Mouse (Mus musculus) intestine, embryonic 14.5 days (tissue): ENCODE results near the gene Foxr1. TPM values are rescaled to one million over a fixed set of nuclear protein-coding genes. Genes with fewer than 3 reads are reported as not detected.

Source experiments
- ATAC-seq: fragments of 200-750 bp; cut with Nextera tagmentation; replicated peaks from 2 replicates; pipeline ENCODE4 v1.8.0; 2017; ENCODE audit warnings: low read depth, moderate number of reproducible peaks, moderate TSS enrichment, moderate library complexity; ENCODE audit not compliant: low FRiP score, low TSS enrichment
- DNase-seq: peaks from one replicate; pipeline ENCODE4 v3.0.0-alpha.2; 2018; ENCODE audit warnings: low spot score
- H3K27ac ChIP-seq: fragments of 300-500 bp; sonication (generic); 2 replicates; pipeline ENCODE4 v1.5.1; 2014; ENCODE audit warnings: low read depth, mild to moderate bottlenecking, control low read depth
- H3K27me3 ChIP-seq: fragments of 300-500 bp; sonication (generic); replicated peaks from 2 replicates; pipeline ENCODE4 v1.6.1; 2014; ENCODE audit warnings: low read length, control low read depth; ENCODE audit not compliant: control insufficient read depth, insufficient read depth
- H3K36me3 ChIP-seq: fragments of 300-500 bp; sonication (generic); 2 replicates; pipeline ENCODE4 v1.6.1; 2014; ENCODE audit warnings: low read length, control low read depth; ENCODE audit not compliant: control insufficient read depth, insufficient read depth
- H3K4me1 ChIP-seq: fragments of 300-500 bp; sonication (generic); replicated peaks from 2 replicates; pipeline ENCODE4 v1.6.1; 2014; ENCODE audit warnings: low read length, control low read depth, mixed read lengths; ENCODE audit not compliant: control insufficient read depth, insufficient read depth
- H3K4me2 ChIP-seq: fragments of 300-500 bp; sonication (generic); 2 replicates; pipeline ENCODE4 v1.6.1; 2014; ENCODE audit warnings: low read length
- H3K4me3 ChIP-seq: fragments of 300-500 bp; sonication (generic); 2 replicates; pipeline ENCODE4 v1.5.1; 2014; ENCODE audit warnings: low read depth, low read length, control low read depth, mixed read lengths
- H3K9ac ChIP-seq: fragments of 300-500 bp; sonication (generic); 2 replicates; pipeline ENCODE4 v1.6.1; 2014; ENCODE audit warnings: mild to moderate bottlenecking, low read length
- H3K9me3 ChIP-seq: fragments of 300-500 bp; sonication (generic); 2 replicates; pipeline ENCODE4 v1.6.1; 2016; ENCODE audit warnings: low read length, control low read depth; ENCODE audit not compliant: control insufficient read depth
- WGBS: fragments of 180-500 bp; shearing (Covaris S2); extraction: QIAGEN DNeasy Blood & Tissue Kit; methylation state at CpG from one replicate; pipeline ENCODE4 v1.1.7; 2014; 5-methylcytosine and 5-hydroxymethylcytosine counted together
- polyA plus RNA-seq: library from polyadenylated mRNA; unstranded; fragments of >200 nt; fragmentation: Nextera tagmentation; extraction: Ambion mirVana; gene quantifications from 2 replicates; pipeline ENCODE4 v1.2.1, GENCODE M21; 2014

Gene Foxr1
- polyA plus RNA-seq, 1 experiment from 2014 or later, result not detected

DNA sequence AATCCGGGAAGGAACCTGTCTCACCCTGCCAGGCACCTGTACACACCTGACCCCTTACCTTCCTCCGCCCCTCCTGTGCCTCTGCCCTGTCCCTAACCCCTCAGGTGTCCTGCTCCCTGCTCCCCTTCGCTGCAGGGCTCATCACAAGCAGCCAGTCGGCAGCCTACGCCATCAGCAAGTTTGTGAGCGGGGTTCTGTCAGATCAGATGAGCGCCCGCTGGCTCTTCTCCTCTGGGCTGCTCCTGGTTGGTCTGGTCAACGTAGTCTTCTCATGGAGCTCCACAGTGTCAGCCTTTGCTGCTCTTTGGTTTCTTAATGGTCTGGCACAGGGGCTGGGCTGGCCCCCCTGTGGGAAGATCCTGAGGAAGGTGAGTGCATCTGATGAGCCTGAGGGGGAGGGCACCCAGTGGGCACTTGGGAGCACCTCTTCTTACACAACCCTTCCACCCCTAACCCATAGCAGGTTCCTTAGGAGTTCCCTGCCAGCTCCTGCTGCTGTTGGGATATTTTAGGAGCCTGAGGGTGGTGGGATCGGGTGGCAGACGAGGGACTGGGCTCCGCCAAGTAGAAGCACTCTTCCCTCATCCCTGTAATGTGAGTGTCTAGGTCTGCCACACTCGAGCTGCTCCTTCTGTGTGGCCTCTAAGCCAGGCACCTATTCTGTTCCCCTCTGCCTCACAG lies 41.7 kb downstream of the Foxr1 start:
- Histone ChIP-seq H3K36me3 (peaks cover 50% of the 10 kb centered on the region), H3K27ac (no peak overlapping the region), H3K4me1 (peaks cover 5% of the 10 kb centered on the region; the same call in 1 of the 2 replicates), H3K9me3 (no peaks in the 10 kb centered on the region), H3K4me2 (peak overlapping the region; percentile 87), H3K27me3 (no peaks in the 10 kb centered on the region), H3K4me3 (no peak overlapping the region), H3K9ac (no peak overlapping the region)
- DNase-seq (no peak), ATAC-seq (no peak)
- 71% methylated on average over 13 of the region's 13 CpGs for WGBS

DNA sequence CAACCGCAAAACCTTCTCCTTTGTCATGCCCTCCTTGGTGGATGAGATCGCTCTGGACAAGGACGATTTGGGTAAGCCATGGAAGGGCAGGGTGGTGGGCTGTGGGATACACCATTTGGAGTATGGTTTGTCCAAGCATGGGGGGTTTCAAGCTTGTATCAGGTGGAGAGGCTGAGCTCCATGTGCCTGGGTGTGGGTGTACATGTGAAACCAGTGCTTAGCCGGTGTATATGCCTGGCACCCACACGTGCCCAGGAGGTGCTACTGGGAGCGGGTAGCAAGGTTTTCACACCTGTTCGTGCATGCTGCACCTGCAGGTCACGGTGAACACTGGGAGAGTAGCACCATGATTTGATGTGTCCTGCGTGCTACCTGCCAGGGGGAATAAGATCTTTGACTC lies 42.4 kb downstream of the Foxr1 start:
- Histone ChIP-seq H3K4me1 (peaks cover 5% of the 10 kb centered on the region; the same call in 1 of the 2 replicates), H3K4me3 (peak overlapping the region; percentile 83), H3K27ac (peak overlapping the region; percentile 65; the same call in 1 of the 2 replicates), H3K9me3 (no peaks in the 10 kb centered on the region), H3K9ac (peak overlapping the region; percentile 72; the same call in 1 of the 2 replicates), H3K4me2 (peak overlapping the region; percentile 87), H3K36me3 (peaks cover 43% of the 10 kb centered on the region), H3K27me3 (no peaks in the 10 kb centered on the region)
- ATAC-seq (no peak), DNase-seq (no peak)
- WGBS, result 75% methylated on average over 9 of the region's 9 CpGs

DNA sequence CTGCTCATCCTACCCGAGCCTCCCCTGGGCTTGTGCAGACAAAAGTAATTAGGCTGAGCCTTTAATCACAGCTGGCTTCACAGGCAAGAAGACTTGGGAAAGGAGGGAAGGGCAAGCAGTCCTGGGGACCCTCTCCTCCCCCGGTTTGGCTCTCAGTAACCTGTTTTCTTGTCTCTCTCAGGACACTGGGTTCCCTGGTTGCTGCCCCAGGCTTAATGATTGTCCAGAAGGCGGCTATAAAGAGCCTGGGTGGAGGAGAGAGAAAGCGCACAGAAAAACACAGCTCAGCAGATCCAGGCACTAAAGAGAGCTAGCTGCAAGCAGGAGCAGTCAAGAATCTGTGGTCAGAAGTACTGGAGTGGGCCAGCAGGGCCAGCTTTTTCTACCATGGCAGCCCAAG lies 42.8 kb downstream of the Foxr1 start:
- H3K36me3 ChIP-seq, result peaks cover 38% of the 10 kb centered on the region
- 11% methylated on average over 4 of the region's 4 CpGs for WGBS

DNA sequence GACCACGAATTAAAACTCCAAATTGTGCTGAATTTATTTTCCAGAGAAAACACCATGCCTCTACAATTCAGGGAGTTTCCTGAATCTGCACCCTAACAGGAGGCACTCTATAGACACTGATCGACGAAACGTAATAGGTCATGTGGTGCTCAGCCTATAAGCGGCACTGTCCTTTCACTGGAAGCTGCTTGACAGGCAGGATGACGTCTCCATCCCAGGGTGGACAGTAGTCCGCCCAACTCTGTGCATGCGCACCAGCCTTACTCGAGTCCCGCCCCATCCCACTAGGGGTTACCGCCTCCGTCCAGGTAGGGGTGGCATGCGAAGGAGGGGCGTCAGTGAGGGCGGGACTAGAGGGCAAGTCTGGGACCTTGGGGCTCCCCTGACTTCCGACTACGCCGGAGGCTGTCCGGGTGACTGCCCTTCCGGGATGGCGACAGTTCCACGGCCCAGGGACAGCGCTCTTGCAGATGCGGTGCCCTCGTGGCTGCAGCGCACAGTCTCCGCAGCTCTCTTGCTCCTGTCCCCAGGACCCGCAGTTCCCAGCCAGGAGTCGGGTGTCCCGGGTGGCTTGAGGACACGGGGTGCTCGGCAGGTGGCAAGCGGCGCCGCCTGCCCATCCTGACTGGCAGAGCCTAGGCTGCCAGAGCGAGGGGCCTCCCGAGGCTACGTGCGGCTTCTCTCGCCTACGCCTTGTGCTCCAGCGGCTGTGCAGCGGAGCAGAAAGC lies 44.1 kb downstream of the Foxr1 start, which contains the start of gene Slc37a4:
TSS of gene Slc37a4 (plus strand) at position 169 of the 728 bp plus-strand sequence.
- no peaks in the 10 kb centered on the region for H3K27me3 ChIP-seq
- WGBS, result under 1% methylated on average over 43 of the region's 43 CpGs
- no peaks in the 10 kb centered on the region for H3K9me3 ChIP-seq
- H3K9ac ChIP-seq, result peak within 1 kb of the TSS; percentile 72
- H3K4me3 ChIP-seq, result peak within 1 kb of the TSS; percentile 83
- ATAC-seq, result peak; percentile 96
- H3K36me3 ChIP-seq, result peaks cover 35% of the 10 kb centered on the region
- peak within 1 kb of the TSS; percentile 87 for H3K4me2 ChIP-seq
- peaks cover 5% of the 10 kb centered on the region; the same call in 1 of the 2 replicates for H3K4me1 ChIP-seq
- DNase-seq, result peak; percentile 91
- peak within 1 kb of the TSS; percentile 65 for H3K27ac ChIP-seq

More for the DNA sequence above, 42.8 kb downstream of the Foxr1 start:
- H3K4me2 ChIP-seq, result peak overlapping the region; percentile 87
- H3K9ac ChIP-seq, result peak overlapping the region; percentile 72; the same call in 1 of the 2 replicates
- no peak for DNase-seq
- H3K4me3 ChIP-seq, result peak overlapping the region; percentile 83
- no peak for ATAC-seq
- H3K4me1 ChIP-seq, result peaks cover 5% of the 10 kb centered on the region; the same call in 1 of the 2 replicates
- H3K9me3 ChIP-seq, result no peaks in the 10 kb centered on the region
- peak overlapping the region; percentile 65 for H3K27ac ChIP-seq
- no peaks in the 10 kb centered on the region for H3K27me3 ChIP-seq

DNA sequence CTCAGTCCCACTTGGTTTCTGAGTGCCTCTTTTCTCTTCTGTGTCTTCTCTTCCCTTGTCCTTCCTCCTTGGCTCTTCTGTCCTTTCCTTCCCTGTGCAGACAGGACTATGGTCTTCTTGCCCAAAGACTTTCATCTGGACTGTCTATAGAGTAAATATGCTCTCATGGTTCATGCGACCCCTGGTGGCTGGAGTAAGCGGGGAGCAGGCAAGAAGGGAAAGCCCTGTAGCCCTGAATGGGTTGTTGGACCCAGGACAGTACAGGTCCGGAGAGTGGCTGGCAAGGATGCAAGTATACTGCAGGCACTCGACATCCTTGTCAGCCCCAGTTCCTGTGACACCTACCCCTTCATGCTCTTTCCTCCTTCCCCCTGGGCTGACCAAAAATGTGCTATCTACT lies 49.5 kb downstream of the Foxr1 start:
- Histone ChIP-seq H3K36me3 (peaks cover 58% of the 10 kb centered on the region), H3K4me3 (no peak overlapping the region), H3K9ac (no peak overlapping the region), H3K27ac (no peak overlapping the region), H3K27me3 (no peaks in the 10 kb centered on the region), H3K4me1 (0 out of 2 replicates have a peak, but pooled peaks cover 5% of the 10 kb centered on the region), H3K4me2 (no peak overlapping the region), H3K9me3 (no peaks in the 10 kb centered on the region)
- DNase-seq (peak; percentile 84), ATAC-seq (no peak)
- 37% methylated on average over 4 of the region's 4 CpGs for WGBS

DNA sequence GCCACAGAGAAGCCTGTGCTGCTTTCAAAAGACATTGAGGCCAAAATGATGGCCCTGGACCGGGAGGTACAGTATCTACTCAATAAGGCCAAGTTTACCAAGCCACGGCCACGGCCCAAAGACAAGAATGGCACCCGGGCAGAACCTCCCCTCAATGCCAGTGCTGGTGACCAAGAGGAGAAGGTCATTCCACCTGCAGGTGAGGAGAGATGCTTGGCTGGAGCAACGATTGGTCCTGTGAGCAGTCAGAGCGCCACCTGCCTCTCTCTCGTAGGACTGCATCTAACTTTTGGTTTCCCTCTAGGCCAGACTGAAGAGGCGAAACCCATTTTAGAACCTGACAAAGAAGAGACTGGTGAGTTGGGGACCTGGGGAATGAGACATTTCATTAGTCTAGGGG lies 51.7 kb downstream of the Foxr1 start:
- WGBS, result 67% methylated on average over 8 of the region's 8 CpGs
- no peak overlapping the region for H3K4me2 ChIP-seq
- H3K4me1 ChIP-seq, result no peaks in the 10 kb centered on the region
- H3K36me3 ChIP-seq, result peaks cover 80% of the 10 kb centered on the region
- ATAC-seq (no peak), DNase-seq (no peak)
- no peaks in the 10 kb centered on the region for H3K27me3 ChIP-seq
- no peaks in the 10 kb centered on the region for H3K9me3 ChIP-seq
- H3K4me3 ChIP-seq, result no peak overlapping the region
- H3K27ac ChIP-seq, result no peak overlapping the region
- H3K9ac ChIP-seq, result no peak overlapping the region

DNA sequence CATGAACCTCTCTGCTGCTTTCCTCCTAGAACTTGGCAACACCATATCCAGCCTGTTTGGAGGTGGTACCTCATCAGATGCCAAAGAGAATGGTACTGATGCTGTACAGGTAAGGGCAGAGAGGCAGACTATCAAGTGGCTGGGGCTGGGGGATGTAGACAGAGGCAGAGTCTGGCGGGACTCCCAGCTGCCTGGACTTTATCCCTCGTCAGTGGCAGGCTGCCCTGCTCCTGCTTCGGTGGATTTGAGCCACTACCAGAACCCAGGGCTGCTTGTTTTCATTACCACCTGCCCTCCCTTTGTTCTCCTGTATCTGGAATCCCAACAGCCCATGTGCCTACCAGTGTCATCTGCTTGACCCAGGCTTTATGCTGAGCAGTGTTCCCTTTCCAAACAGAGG lies 53.7 kb downstream of the Foxr1 start:
- Histone ChIP-seq H3K4me3 (no peak overlapping the region), H3K27me3 (no peaks in the 10 kb centered on the region), H3K9me3 (no peaks in the 10 kb centered on the region), H3K9ac (no peak overlapping the region), H3K36me3 (peaks cover 96% of the 10 kb centered on the region), H3K27ac (no peak overlapping the region), H3K4me1 (no peaks in the 10 kb centered on the region), H3K4me2 (no peak overlapping the region)
- 74% methylated on average over 3 of the region's 3 CpGs for WGBS
- ATAC-seq, result no peak
- no peak for DNase-seq

DNA sequence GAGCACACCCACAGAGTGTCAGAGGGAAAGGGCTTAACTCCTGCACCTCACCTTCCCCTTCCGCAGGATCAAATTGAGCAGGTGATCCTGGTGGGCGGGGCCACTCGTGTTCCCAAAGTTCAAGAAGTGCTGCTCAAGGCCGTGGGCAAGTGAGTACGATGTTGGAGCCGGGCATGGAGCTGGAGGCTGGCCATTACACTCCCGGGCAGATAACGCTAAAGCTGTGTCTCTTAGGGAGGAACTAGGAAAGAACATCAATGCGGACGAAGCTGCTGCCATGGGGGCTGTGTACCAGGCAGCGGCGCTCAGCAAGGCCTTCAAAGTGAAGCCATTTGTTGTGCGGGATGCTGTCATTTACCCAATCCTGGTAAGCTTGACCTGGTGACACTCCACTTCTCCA lies 56.3 kb downstream of the Foxr1 start:
- no peaks in the 10 kb centered on the region for H3K9me3 ChIP-seq
- peaks cover 89% of the 10 kb centered on the region for H3K36me3 ChIP-seq
- WGBS, result 90% methylated on average over 13 of the region's 13 CpGs
- no peak for DNase-seq
- H3K27ac ChIP-seq, result no peak overlapping the region
- H3K27me3 ChIP-seq, result no peaks in the 10 kb centered on the region
- H3K4me2 ChIP-seq, result no peak overlapping the region
- H3K9ac ChIP-seq, result no peak overlapping the region
- no peak for ATAC-seq
- no peak overlapping the region for H3K4me3 ChIP-seq
- peaks cover 6% of the 10 kb centered on the region for H3K4me1 ChIP-seq
